Mouse (Mus musculus) kidney, adult 2 months (tissue): ENCODE results near the gene Rfx1.

Experiments
- CTCF ChIP-seq: fragments of 200-500 bp; conservative IDR thresholded peaks from 2 replicates; pipeline ENCODE4 v1.5.1; 2011; ENCODE audit warnings: low read depth, mild to moderate bottlenecking, control low read depth, low read length, moderate library complexity, mixed read lengths; ENCODE audit not compliant: insufficient read depth, insufficient read length
- POLR2A ChIP-seq: fragments of 200-500 bp; IDR thresholded peaks from one replicate; pipeline ENCODE4 v1.6.1; 2011; ENCODE audit warnings: low read depth, low read length, control low read depth

DNA sequence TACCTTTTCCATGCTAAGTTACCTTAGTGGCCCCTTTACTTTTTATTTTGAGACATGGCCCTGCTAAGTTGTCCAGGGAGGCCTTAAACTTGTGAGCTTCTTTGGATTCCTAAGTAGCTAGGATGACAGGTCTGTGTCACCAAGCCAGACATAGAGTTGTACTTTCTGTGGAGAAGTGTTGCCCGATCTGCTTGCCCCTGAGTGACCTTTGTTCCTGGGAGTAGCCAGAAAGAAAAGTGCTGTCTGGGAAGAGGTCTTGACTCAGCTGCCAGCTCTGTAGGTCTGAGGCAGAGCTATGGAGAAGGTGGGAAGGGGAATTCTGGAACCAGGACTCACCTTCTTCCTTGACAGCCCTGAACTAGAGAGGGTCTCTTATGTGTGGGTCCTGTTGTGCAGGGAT lies 2.5 kb downstream of the Rfx1 start:
- TF ChIP-seq CTCF: no peak
- no peak for TF ChIP-seq POLR2A
